Mouse (Mus musculus): ENCODE data around the gene Gatd1. TPM values are rescaled to one million over a fixed set of nuclear protein-coding genes. Genes with fewer than 3 reads are reported as not detected.

The Gatd1 gene
- polyA plus RNA-seq, 1 experiment from 2014 or later, result 60.6 TPM

GRCm38 (mm10) chr7:141403305-141403704, 10.6 kb downstream of the Gatd1 start:
- Histone ChIP-seq H3K36me3 (peaks cover 67% of the 10 kb centered on the region), H3K27ac (no peak overlapping the region), H3K27me3 (no peaks in the 10 kb centered on the region), H3K9ac (replicated peaks) (no peak overlapping the region), H3K9me3 (no peaks in the 10 kb centered on the region), H3K4me3 (replicated peaks) (no peak overlapping the region), H3K4me2 (no peak overlapping the region), H3K4me1 (replicated peaks) (no peaks in the 10 kb centered on the region)
- ATAC-seq (ENCODE audit: insufficient number of reproducible peaks, insufficient read depth, low FRiP score, low TSS enrichment, low read depth), result no peak
- 56% methylated on average over 5 of the region's 5 CpGs for WGBS

GRCm38 (mm10) chr7:141395348-141395747, 18.6 kb downstream of the Gatd1 start:
- Histone ChIP-seq H3K4me2 (no peak overlapping the region), H3K27ac (no peak overlapping the region), H3K4me1 (replicated peaks) (peaks cover 12% of the 10 kb centered on the region), H3K27me3 (no peaks in the 10 kb centered on the region), H3K9me3 (no peaks in the 10 kb centered on the region), H3K36me3 (peaks cover 42% of the 10 kb centered on the region), H3K9ac (replicated peaks) (no peak overlapping the region), H3K4me3 (replicated peaks) (no peak overlapping the region)
- no peak for ATAC-seq (ENCODE audit: insufficient number of reproducible peaks, insufficient read depth, low FRiP score, low TSS enrichment, low read depth)
- WGBS, result 88% methylated on average over 1 of the region's 1 CpGs

DNA sequence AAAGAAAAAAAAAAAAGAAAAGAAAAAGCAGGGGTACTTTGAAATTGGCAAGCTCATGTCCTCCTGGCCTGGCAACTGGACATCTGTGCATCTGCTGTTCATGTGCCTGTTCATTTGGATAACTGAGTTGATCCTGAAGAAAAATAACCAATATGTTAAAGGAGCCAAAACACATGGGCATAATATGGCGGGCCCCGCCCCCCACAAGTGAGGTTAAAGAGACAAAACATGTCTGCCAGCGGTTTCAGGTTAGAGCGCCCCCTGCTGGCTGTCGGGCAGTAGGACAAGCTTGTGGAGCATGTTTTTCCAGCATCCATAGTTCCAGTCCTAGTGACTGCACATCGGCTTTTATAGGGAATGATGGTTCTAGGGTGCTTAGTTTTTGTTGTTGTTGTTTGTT, 19.2 kb downstream of the Gatd1 start:
- Histone ChIP-seq H3K4me3 (replicated peaks) (no peak overlapping the region), H3K9ac (replicated peaks) (no peak overlapping the region), H3K9me3 (no peaks in the 10 kb centered on the region), H3K36me3 (peaks cover 37% of the 10 kb centered on the region), H3K27me3 (no peaks in the 10 kb centered on the region), H3K4me2 (no peak overlapping the region), H3K4me1 (replicated peaks) (peaks cover 12% of the 10 kb centered on the region), H3K27ac (no peak overlapping the region)
- WGBS, result 26% methylated on average over 6 of the region's 6 CpGs
- no peak for ATAC-seq (ENCODE audit: insufficient number of reproducible peaks, insufficient read depth, low FRiP score, low TSS enrichment, low read depth)

DNA sequence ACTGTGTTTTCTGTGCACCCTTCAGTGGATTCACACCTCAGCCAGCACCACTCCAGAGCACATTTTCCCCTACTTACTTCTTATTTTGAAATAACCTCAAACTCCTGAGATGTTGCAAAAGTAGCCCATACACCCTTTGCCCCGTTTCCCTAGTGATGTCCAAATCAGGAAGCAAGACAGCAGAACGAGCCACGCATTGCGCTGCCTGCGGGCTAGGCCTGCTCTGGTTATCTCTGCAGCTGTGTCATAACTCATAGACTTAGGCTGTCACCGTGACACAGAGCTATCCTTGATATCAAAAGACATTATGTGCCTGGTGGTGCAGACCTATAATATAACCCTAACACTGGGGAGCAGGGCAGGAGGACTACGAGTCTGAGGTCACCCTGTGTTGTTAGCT, 19.8 kb downstream of the Gatd1 start:
- Histone ChIP-seq H3K9me3 (no peaks in the 10 kb centered on the region), H3K4me2 (0 out of 2 replicates have a peak overlapping the region, but pooled peaks have one; percentile 0), H3K36me3 (peaks cover 31% of the 10 kb centered on the region), H3K9ac (replicated peaks) (no peak overlapping the region), H3K27me3 (peaks cover 5% of the 10 kb centered on the region; the same call in 1 of the 2 replicates), H3K27ac (no peak overlapping the region), H3K4me1 (replicated peaks) (peaks cover 12% of the 10 kb centered on the region), H3K4me3 (replicated peaks) (no peak overlapping the region)
- 88% methylated on average over 7 of the region's 7 CpGs for WGBS
- no peak for ATAC-seq (ENCODE audit: insufficient number of reproducible peaks, insufficient read depth, low FRiP score, low TSS enrichment, low read depth)

DNA sequence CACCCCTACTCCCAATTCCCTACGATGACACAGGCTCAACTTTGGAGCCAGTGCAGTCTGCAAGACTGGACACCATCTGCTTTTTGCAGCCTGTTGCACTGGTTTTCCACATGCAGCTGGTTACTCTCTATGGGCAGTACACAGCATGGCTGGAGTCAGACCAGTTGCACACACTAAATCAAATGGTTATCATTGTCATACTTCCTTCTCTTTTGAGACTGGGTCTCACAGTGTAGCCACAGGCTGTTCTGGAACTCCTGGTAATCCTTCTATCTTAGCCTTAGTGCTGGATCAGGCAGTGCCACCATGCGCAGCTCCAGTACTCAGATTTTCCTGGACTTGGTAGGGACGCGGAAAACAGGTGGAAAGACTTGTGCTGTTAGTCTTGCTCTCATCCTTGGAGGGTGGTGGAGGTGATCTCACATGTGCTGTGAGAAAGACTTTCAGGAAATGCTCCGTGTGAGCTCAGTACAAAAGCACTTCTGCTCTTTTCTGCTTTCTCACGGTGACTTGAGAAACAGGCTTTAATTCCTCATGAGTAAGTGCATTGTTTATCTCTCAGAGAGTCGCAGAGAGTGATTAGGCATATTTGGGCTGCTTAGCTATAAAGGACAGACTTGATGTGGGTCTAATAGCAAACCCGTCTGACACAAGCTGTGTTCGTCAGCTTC, 21.2 kb downstream of the Gatd1 start:
- H3K27me3 ChIP-seq, result peaks cover 5% of the 10 kb centered on the region; the same call in 1 of the 2 replicates
- H3K9me3 ChIP-seq, result no peaks in the 10 kb centered on the region
- peak; percentile 21; the same call in 1 of the 2 replicates for ATAC-seq (ENCODE audit: insufficient number of reproducible peaks, insufficient read depth, low FRiP score, low TSS enrichment, low read depth)
- H3K36me3 ChIP-seq, result peaks cover 16% of the 10 kb centered on the region
- H3K4me2 ChIP-seq, result peak overlapping the region; percentile 94
- peak overlapping the region; percentile 67 for H3K4me3 ChIP-seq (replicated peaks)
- H3K27ac ChIP-seq, result peak overlapping the region; percentile 43; the same call in 1 of the 2 replicates
- peak overlapping the region; percentile 75 for H3K9ac ChIP-seq (replicated peaks)
- peaks cover 12% of the 10 kb centered on the region for H3K4me1 ChIP-seq (replicated peaks)
- 42% methylated on average over 9 of the region's 9 CpGs for WGBS

DNA sequence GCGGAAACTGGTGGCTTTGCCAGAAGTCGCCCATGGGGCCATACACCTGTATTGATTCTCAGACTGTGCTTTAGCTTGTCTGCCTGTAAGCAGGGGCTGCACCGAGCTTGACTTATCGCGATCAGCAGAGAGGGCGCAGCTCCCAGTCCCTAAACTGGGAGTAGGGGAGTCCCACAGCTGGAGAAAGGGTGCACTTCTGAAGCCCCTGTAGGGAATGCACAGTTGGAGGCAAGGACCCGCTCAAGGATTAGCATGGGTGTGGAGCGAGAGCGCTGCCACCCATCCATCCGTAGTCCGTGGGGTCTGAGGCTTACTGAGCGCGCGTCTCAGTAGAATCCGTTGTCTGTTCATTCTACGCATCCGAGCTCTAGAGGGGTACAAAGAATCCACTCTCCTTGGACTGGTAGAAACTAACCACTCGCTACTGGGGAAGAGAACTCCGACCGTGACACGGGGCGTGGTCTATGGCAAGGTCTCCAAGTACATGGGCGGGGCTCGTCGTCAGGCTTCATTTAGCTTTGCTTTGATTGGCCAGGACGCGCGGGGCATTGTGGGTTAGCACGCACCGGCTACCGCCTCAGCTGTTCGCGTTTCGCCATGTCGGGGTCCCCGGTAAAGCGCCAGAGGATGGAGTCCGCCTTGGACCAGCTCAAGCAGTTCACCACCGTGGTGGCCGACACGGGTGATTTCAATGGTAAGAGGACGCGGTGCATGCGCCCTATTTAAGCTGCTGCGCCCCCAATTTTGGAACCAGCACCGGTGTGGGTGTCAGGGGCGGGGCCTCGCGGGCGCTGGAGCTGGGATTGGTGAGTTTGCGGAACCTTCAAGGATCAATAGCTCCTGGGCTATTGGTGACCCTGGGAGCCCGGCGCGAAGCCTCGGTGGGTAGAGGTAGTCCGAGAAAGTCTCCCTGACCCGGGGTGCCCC, 22.0 kb downstream of the Gatd1 start, which contains the start of gene Taldo1:
Gene Taldo1 (plus strand): TSS at position 575 of the 927 bp plus-strand sequence.
- Histone ChIP-seq H3K27me3 (peaks cover 5% of the 10 kb centered on the region; the same call in 1 of the 2 replicates), H3K9ac (replicated peaks) (peak within 1 kb of the TSS; percentile 75), H3K4me2 (peak within 1 kb of the TSS; percentile 94), H3K27ac (peak within 1 kb of the TSS; percentile 77), H3K4me1 (replicated peaks) (peaks cover 12% of the 10 kb centered on the region), H3K36me3 (peaks cover 12% of the 10 kb centered on the region), H3K9me3 (no peaks in the 10 kb centered on the region), H3K4me3 (replicated peaks) (peak within 1 kb of the TSS; percentile 67)
- ATAC-seq (ENCODE audit: insufficient number of reproducible peaks, insufficient read depth, low FRiP score, low TSS enrichment, low read depth), result peak; percentile 89
- under 1% methylated on average over 57 of the region's 57 CpGs for WGBS

DNA sequence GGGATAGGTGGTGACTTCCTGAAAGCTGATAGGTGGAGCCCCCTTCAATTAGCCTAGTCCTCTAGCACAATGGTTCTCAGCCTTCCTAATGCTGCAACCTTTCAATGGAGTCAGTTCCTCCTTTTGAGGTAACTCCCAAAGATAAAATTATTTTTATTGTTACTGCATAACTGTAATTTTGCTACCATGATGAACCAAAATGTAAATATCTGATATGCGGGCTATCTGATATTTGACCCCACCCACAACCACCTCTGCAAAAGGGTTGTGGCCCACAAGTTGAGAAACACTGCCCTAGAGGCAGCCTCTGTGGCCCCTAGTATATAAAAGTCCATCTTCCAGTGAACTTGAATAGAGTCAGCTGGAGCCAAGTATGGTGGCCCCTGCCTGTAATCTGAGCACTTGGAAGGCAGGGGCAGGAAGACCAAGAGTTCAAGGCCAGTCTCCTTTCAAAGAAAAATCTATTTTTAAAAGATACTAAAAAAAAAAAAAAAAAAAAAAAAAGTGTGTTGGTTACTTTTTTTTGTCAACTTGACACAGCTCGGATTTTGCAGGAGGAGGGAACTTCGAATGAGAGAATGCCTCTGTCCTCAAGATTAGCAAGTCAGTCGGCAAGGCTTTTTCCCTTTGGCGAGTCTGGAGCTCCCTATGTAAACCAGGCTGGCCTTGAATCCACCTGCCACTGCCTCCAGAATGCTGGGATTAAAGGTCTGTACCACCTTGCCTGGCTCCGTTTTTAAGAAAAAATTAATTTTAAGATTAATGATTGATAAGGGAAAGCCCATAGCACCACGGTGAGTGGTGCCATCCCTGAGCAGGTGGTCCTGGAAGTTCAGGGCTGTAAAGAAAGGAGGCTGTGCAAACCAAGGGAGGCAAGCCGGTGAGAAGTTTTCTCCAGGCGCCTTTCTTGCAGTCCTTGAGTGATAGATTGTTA, 23.3 kb downstream of the Gatd1 start:
- 58% methylated on average over 9 of the region's 9 CpGs for WGBS
- Histone ChIP-seq H3K4me1 (replicated peaks) (peaks cover 12% of the 10 kb centered on the region), H3K4me2 (no peak overlapping the region), H3K36me3 (no peaks in the 10 kb centered on the region), H3K27ac (no peak overlapping the region), H3K4me3 (replicated peaks) (no peak overlapping the region), H3K27me3 (peaks cover 5% of the 10 kb centered on the region; the same call in 1 of the 2 replicates), H3K9me3 (no peaks in the 10 kb centered on the region), H3K9ac (replicated peaks) (no peak overlapping the region)
- ATAC-seq (ENCODE audit: insufficient number of reproducible peaks, insufficient read depth, low FRiP score, low TSS enrichment, low read depth), result no peak

- H3K27ac ChIP-seq, result no peak overlapping the region
- 44% methylated on average over 3 of the region's 3 CpGs for WGBS
- no peak overlapping the region for H3K4me2 ChIP-seq
Observed at GRCm38 (mm10) chr7:141388487-141389109, 25.3 kb downstream of the Gatd1 start.

GRCm38 (mm10) chr7:141387807-141388486, 26.0 kb downstream of the Gatd1 start:
- no peak for ATAC-seq (ENCODE audit: insufficient number of reproducible peaks, insufficient read depth, low FRiP score, low TSS enrichment, low read depth)

More at GRCm38 (mm10) chr7:141388487-141389109, 25.3 kb downstream of the Gatd1 start:
- Histone ChIP-seq H3K36me3 (no peaks in the 10 kb centered on the region), H3K27me3 (peaks cover 5% of the 10 kb centered on the region; the same call in 1 of the 2 replicates), H3K9ac (replicated peaks) (no peak overlapping the region), H3K4me3 (replicated peaks) (no peak overlapping the region), H3K9me3 (no peaks in the 10 kb centered on the region), H3K4me1 (replicated peaks) (peaks cover 12% of the 10 kb centered on the region)
- ATAC-seq (ENCODE audit: insufficient number of reproducible peaks, insufficient read depth, low FRiP score, low TSS enrichment, low read depth), result no peak

More at GRCm38 (mm10) chr7:141387807-141388486, 26.0 kb downstream of the Gatd1 start:
- Histone ChIP-seq H3K4me1 (replicated peaks) (peaks cover 9% of the 10 kb centered on the region), H3K4me2 (no peak overlapping the region), H3K27ac (no peak overlapping the region), H3K9ac (replicated peaks) (no peak overlapping the region), H3K9me3 (no peaks in the 10 kb centered on the region), H3K36me3 (no peaks in the 10 kb centered on the region), H3K4me3 (replicated peaks) (no peak overlapping the region), H3K27me3 (peaks cover 5% of the 10 kb centered on the region; the same call in 1 of the 2 replicates)
- WGBS, result 55% methylated on average over 2 of the region's 2 CpGs
